Mouse (Mus musculus): Measurements from ENCODE around the gene Prr14. TPM values are rescaled to one million over a fixed set of nuclear protein-coding genes. Genes with fewer than 3 reads are reported as not detected.
A peak's percentile ranks its signal among the peaks of the same experiment; 100 is the strongest.

Prr14 gene
- polyA plus RNA-seq, 1 experiment from 2014 or later = 45.3 TPM

DNA sequence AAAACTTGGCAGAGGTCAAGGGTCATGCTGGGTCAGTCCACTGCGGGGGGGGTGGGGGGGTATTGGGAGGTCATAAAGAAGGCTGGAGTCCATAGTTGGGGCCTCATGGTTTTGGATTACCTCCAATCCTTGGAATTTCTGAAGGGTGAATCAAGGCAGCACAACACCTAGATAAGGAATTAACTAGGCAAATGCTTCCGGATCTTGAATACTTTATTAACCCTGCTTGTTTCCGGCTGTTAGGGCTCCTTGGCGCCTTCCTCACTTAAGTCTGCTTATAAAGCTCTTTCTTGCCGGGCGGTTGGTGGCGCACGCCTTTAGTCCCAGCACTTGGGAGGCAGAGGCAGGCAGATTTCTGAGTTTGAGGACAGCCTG lies 53.6 kb downstream of the Prr14 start:
- Histone ChIP-seq H3K4me3 (replicated peaks; ENCODE audit: low read length) (peak overlapping the region; percentile 78), H3K36me3 (ENCODE audit: control insufficient read depth, insufficient read depth) (peaks cover 7% of the 10 kb centered on the region), H3K9ac (replicated peaks; ENCODE audit: low read depth, low read length) (peak overlapping the region; percentile 80), H3K9me3 (ENCODE audit: control insufficient read depth, low read length) (no peaks in the 10 kb centered on the region), H3K27me3 (replicated peaks; ENCODE audit: control insufficient read depth, insufficient read depth, low read length) (no peaks in the 10 kb centered on the region), H3K4me2 (ENCODE audit: low read length) (peak overlapping the region; percentile 64), H3K27ac (ENCODE audit: low read length) (peak overlapping the region; percentile 98), H3K4me1 (replicated peaks; ENCODE audit: control insufficient read depth, insufficient read depth, low read length) (peaks cover 18% of the 10 kb centered on the region)
- no peak for ATAC-seq
- WGBS = 44% methylated on average over 8 of the region's 8 CpGs

DNA sequence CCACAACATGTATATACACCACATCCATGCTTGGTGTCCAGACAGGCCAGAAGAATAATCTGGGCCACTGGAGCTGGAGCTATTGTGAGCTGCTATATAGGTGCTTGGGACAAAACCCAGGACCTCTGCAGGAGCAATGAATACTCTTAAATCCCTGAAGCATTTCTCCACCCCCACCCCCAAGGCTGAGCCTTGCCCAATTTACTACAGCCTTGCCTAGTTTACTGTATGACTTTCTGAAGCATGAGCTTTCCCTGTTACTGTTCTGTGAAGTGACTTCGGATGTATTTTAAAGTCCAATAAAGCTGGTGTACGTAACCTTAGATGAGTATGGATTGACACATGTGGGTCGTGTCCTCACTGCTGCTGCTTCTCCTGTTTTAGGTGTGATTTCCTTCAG lies 54.4 kb downstream of the Prr14 start:
- Histone ChIP-seq H3K4me1 (replicated peaks; ENCODE audit: control insufficient read depth, insufficient read depth, low read length) (peaks cover 18% of the 10 kb centered on the region), H3K36me3 (ENCODE audit: control insufficient read depth, insufficient read depth) (peaks cover 10% of the 10 kb centered on the region), H3K27ac (ENCODE audit: low read length) (no peak overlapping the region), H3K9me3 (ENCODE audit: control insufficient read depth, low read length) (no peaks in the 10 kb centered on the region), H3K4me2 (ENCODE audit: low read length) (peak overlapping the region; percentile 64), H3K9ac (replicated peaks; ENCODE audit: low read depth, low read length) (no peak overlapping the region), H3K27me3 (replicated peaks; ENCODE audit: control insufficient read depth, insufficient read depth, low read length) (no peaks in the 10 kb centered on the region), H3K4me3 (replicated peaks; ENCODE audit: low read length) (peak overlapping the region; percentile 78)
- WGBS = 86% methylated on average over 3 of the region's 3 CpGs
- no peak for ATAC-seq

DNA sequence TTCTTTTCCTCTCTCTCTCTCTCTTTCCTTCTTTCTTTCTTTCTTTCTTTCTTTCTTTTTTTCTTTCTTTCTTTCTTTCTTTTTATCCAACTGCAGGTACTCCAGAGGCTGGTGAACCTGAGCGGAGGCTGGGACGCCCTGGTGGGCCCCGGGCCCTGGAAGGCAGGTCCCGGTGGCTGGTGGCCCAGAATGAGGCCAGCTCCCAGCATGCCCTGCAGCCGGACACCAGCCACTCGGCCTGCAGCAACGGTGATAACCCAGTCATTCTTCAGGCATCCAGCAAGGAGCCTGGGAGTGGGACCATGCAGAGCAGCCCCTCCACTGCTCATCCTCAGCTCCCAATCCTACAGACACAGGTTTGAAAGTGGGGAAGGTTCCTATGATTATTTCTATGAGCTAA lies 56.4 kb downstream of the Prr14 start:
- 92% methylated on average over 7 of the region's 7 CpGs for WGBS
- Histone ChIP-seq H3K9me3 (ENCODE audit: control insufficient read depth, low read length) (no peaks in the 10 kb centered on the region), H3K27ac (ENCODE audit: low read length) (no peak overlapping the region), H3K36me3 (ENCODE audit: control insufficient read depth, insufficient read depth) (peaks cover 20% of the 10 kb centered on the region), H3K4me1 (replicated peaks; ENCODE audit: control insufficient read depth, insufficient read depth, low read length) (peaks cover 18% of the 10 kb centered on the region), H3K9ac (replicated peaks; ENCODE audit: low read depth, low read length) (no peak overlapping the region), H3K4me3 (replicated peaks; ENCODE audit: low read length) (no peak overlapping the region), H3K4me2 (ENCODE audit: low read length) (no peak overlapping the region), H3K27me3 (replicated peaks; ENCODE audit: control insufficient read depth, insufficient read depth, low read length) (no peaks in the 10 kb centered on the region)
- ATAC-seq = no peak

DNA sequence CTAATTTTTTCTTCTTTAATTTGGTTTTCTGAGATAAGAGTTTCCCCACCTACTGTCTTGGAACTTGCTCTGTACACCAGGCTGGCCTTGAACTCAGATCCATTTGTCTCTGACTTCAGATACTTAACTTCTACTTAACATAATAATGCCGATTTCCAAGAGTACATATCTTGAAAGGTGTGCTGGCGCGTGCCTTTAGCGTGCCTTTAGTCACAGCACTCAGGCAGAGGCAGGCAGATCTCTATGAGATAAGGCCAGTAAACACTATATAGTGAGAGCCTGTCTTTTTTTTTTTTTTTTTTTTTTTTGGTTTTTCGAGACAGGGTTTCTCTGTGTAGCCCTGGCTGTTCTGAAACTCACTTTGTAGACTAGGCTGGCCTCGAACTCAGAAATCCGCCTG lies 56.9 kb downstream of the Prr14 start:
- Histone ChIP-seq H3K4me1 (replicated peaks; ENCODE audit: control insufficient read depth, insufficient read depth, low read length) (peaks cover 14% of the 10 kb centered on the region), H3K4me2 (ENCODE audit: low read length) (no peak overlapping the region)
- 99% methylated on average over 6 of the region's 7 CpGs for WGBS

DNA sequence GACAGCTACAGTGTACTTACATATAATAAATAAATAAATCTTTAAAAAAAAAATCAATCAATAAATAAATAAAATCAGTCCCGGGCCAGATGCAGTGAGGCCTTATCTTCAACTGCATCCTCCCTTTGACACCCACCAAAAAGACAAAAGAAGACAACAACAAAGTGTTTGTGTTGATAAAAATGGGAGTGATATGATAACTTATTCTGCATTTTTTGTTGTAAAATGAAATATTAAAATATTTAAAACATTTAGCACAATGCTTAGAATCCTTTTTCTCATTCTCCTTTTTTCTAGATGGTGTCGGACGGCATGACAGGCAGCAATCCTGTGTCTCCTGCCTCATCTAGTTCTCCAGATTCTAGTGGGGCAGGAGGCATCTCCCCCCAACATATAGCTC lies 59.9 kb downstream of the Prr14 start, which contains the start of gene Gm42715:
Gene Gm42715, plus strand, starts transcription at position 301 of the 400 bp plus-strand sequence.
- WGBS = 98% methylated on average over 3 of the region's 3 CpGs
- Histone ChIP-seq H3K4me1 (replicated peaks; ENCODE audit: control insufficient read depth, insufficient read depth, low read length) (no peaks in the 10 kb centered on the region), H3K9me3 (ENCODE audit: control insufficient read depth, low read length) (no peaks in the 10 kb centered on the region), H3K36me3 (ENCODE audit: control insufficient read depth, insufficient read depth) (peaks cover 41% of the 10 kb centered on the region), H3K4me3 (replicated peaks; ENCODE audit: low read length) (no peak within 1 kb of the TSS), H3K9ac (replicated peaks; ENCODE audit: low read depth, low read length) (no peak within 1 kb of the TSS), H3K27me3 (replicated peaks; ENCODE audit: control insufficient read depth, insufficient read depth, low read length) (no peaks in the 10 kb centered on the region), H3K4me2 (ENCODE audit: low read length) (no peak within 1 kb of the TSS), H3K27ac (ENCODE audit: low read length) (no peak within 1 kb of the TSS)
- no peak for ATAC-seq

More for the DNA sequence above, 56.9 kb downstream of the Prr14 start:
- H3K9me3 ChIP-seq (ENCODE audit: control insufficient read depth, low read length) = no peaks in the 10 kb centered on the region
- H3K9ac ChIP-seq (replicated peaks; ENCODE audit: low read depth, low read length) = no peak overlapping the region
- peaks cover 25% of the 10 kb centered on the region for H3K36me3 ChIP-seq (ENCODE audit: control insufficient read depth, insufficient read depth)
- H3K27me3 ChIP-seq (replicated peaks; ENCODE audit: control insufficient read depth, insufficient read depth, low read length) = no peaks in the 10 kb centered on the region
- ATAC-seq = no peak
- H3K27ac ChIP-seq (ENCODE audit: low read length) = no peak overlapping the region
- no peak overlapping the region for H3K4me3 ChIP-seq (replicated peaks; ENCODE audit: low read length)

Small RNA genes within 50 kb of the gene (microRNA-seq; reads per million reads assigned to microRNA genes)
- gene Gm47278 (not detected), gene Mir7060 (not detected)

Other genes with a start within 250 kb of the Prr14 start
- gene Zfp553, start 226.6 kb upstream of the Prr14 start, polyA plus RNA-seq (2015; fragmentation: Nextera tagmentation; extraction: Ambion mirVana) = 66.1 and 69.3 TPM in 2 replicates
- gene Sept1, start 226.5 kb upstream of the Prr14 start, polyA plus RNA-seq (2015; fragmentation: Nextera tagmentation; extraction: Ambion mirVana) = 18.8 and 26.5 TPM in 2 replicates
- gene Zfp771, start 215.3 kb upstream of the Prr14 start, polyA plus RNA-seq (2015; fragmentation: Nextera tagmentation; extraction: Ambion mirVana) = 59.1 and 66.6 TPM in 2 replicates
- 143 and 147 TPM in 2 replicates for gene Dctpp1, start 198.9 kb upstream of the Prr14 start, polyA plus RNA-seq (2015; fragmentation: Nextera tagmentation; extraction: Ambion mirVana)
- 48.3 and 49.2 TPM in 2 replicates for gene Sephs2, start 185.6 kb upstream of the Prr14 start, polyA plus RNA-seq (2015; fragmentation: Nextera tagmentation; extraction: Ambion mirVana)
- 0.16 and 0.20 TPM in 2 replicates for gene Itgal, start 163.4 kb upstream of the Prr14 start, polyA plus RNA-seq (2015; fragmentation: Nextera tagmentation; extraction: Ambion mirVana)
- gene Zfp768, start 114.0 kb upstream of the Prr14 start, polyA plus RNA-seq (2015; fragmentation: Nextera tagmentation; extraction: Ambion mirVana) = 10.5 and 10.6 TPM in 2 replicates
- gene Zfp747, start 83.6 kb upstream of the Prr14 start, polyA plus RNA-seq (2015; fragmentation: Nextera tagmentation; extraction: Ambion mirVana) = 8.2 and 9.6 TPM in 2 replicates
- gene 9130019O22Rik, start 72.4 kb upstream of the Prr14 start, polyA plus RNA-seq (2015; fragmentation: Nextera tagmentation; extraction: Ambion mirVana) = 4.2 and 5.1 TPM in 2 replicates
- 5.3 and 6.3 TPM in 2 replicates for gene E430018J23Rik, start 66.0 kb upstream of the Prr14 start, polyA plus RNA-seq (2015; fragmentation: Nextera tagmentation; extraction: Ambion mirVana)
- 5.2 and 5.9 TPM in 2 replicates for gene Zfp764, start 52.8 kb upstream of the Prr14 start, polyA plus RNA-seq (2015; fragmentation: Nextera tagmentation; extraction: Ambion mirVana)
- 28.4 and 28.6 TPM in 2 replicates for gene Zfp688, start 37.5 kb upstream of the Prr14 start, polyA plus RNA-seq (2015; fragmentation: Nextera tagmentation; extraction: Ambion mirVana)
- gene Zfp689, start 10.5 kb upstream of the Prr14 start, polyA plus RNA-seq (2015; fragmentation: Nextera tagmentation; extraction: Ambion mirVana) = 14.6 and 17.7 TPM in 2 replicates
- gene Fbrs, start 19.6 kb downstream of the Prr14 start, polyA plus RNA-seq (2015; fragmentation: Nextera tagmentation; extraction: Ambion mirVana) = 10.2 and 11.8 TPM in 2 replicates
- 46.3 and 51.5 TPM in 2 replicates for gene Srcap, start 52.4 kb downstream of the Prr14 start, polyA plus RNA-seq (2015; fragmentation: Nextera tagmentation; extraction: Ambion mirVana)
- gene Gm42715, start 60.0 kb downstream of the Prr14 start, polyA plus RNA-seq (2015; fragmentation: Nextera tagmentation; extraction: Ambion mirVana) = 16.3 and 18.8 TPM in 2 replicates
- gene Tmem265, start 101.8 kb downstream of the Prr14 start, polyA plus RNA-seq (2015; fragmentation: Nextera tagmentation; extraction: Ambion mirVana) = 4.0 and 6.2 TPM in 2 replicates
- 65.2 and 65.7 TPM in 2 replicates for gene Phkg2, start 113.7 kb downstream of the Prr14 start, polyA plus RNA-seq (2015; fragmentation: Nextera tagmentation; extraction: Ambion mirVana)
- 10.0 and 10.3 TPM in 2 replicates for gene Ccdc189, start 129.0 kb downstream of the Prr14 start, polyA plus RNA-seq (2015; fragmentation: Nextera tagmentation; extraction: Ambion mirVana)
- gene Rnf40, start 129.2 kb downstream of the Prr14 start, polyA plus RNA-seq (2015; fragmentation: Nextera tagmentation; extraction: Ambion mirVana) = 54.1 and 62.7 TPM in 2 replicates
- gene Zfp629, start 156.2 kb downstream of the Prr14 start, polyA plus RNA-seq (2015; fragmentation: Nextera tagmentation; extraction: Ambion mirVana) = 19.4 and 20.4 TPM in 2 replicates
- gene Bcl7c, start 249.3 kb downstream of the Prr14 start, polyA plus RNA-seq (2015; fragmentation: Nextera tagmentation; extraction: Ambion mirVana) = 30.6 and 33.8 TPM in 2 replicates